Mouse (Mus musculus) regulatory T cell (primary cell): ENCODE results near the gene Sri.
"Not testable (repeated sequence)": the region's sequence is repeated elsewhere in the genome, so short reads cannot be mapped to it uniquely, and the experiment has no call there.

ENCODE experiments used
- in situ Hi-C: fragments of 300-600 bp; cut with MboI, MseI; formaldehyde crosslinking; loops from one replicate; pipeline ENCODE4 v1.15.1; 2025; ENCODE audit warnings: high pct_unique_total_duplicates

The Sri gene

GRCm38 (mm10) chr5:8045855-8046254 lies at the start of gene Sri:
Gene Sri, plus strand, starts transcription at chr5:8046078.
- in situ Hi-C loops: no loop called here

GRCm38 (mm10) chr5:7996401-7997044 lies 49.4 kb upstream of the Sri start:
- in situ Hi-C loops: no loop called here

GRCm38 (mm10) chr5:7997086-7997485 lies 48.8 kb upstream of the Sri start:
- in situ Hi-C loops: no loop called here

GRCm38 (mm10) chr5:8000466-8000865 lies 45.4 kb upstream of the Sri start:
- in situ Hi-C loops: no loop called here

GRCm38 (mm10) chr5:8002827-8003226 lies 43.1 kb upstream of the Sri start:
- in situ Hi-C loops: no loop called here

- in situ Hi-C loops: no loop called here
These were observed 32.6 kb upstream of the Sri start for GRCm38 (mm10) chr5:8013276-8013675.

GRCm38 (mm10) chr5:8034596-8034995 lies 11.3 kb upstream of the Sri start:
- in situ Hi-C loops: not testable (repeated sequence)

GRCm38 (mm10) chr5:8053827-8054226 lies 7.9 kb downstream of the Sri start:
- in situ Hi-C loops: loop anchor here (10.0 to 25.0 kb wide), 2 partner anchors 361 to 1108 kb away; partner anchors contain the start of gene Dmtf1

- in situ Hi-C loops: loop anchor here (10.0 to 25.0 kb wide), 2 partner anchors 359 to 1107 kb away; partner anchors contain the start of gene Dmtf1
These were observed 9.8 kb downstream of the Sri start for GRCm38 (mm10) chr5:8055721-8056129.

- in situ Hi-C loops: loop anchor here (10.0 to 25.0 kb wide), 2 partner anchors 358 to 1106 kb away; partner anchors contain the start of gene Dmtf1
These were observed 10.5 kb downstream of the Sri start for GRCm38 (mm10) chr5:8056141-8057017.

- in situ Hi-C loops: loop anchor here (10.0 to 25.0 kb wide), 2 partner anchors 358 to 1105 kb away; partner anchors contain the start of gene Dmtf1
These were observed 11.1 kb downstream of the Sri start for GRCm38 (mm10) chr5:8057018-8057323.

- in situ Hi-C loops: loop anchor here (10.0 to 25.0 kb wide), 2 partner anchors 357 to 1104 kb away; partner anchors contain the start of gene Dmtf1
These were observed 12.2 kb downstream of the Sri start for GRCm38 (mm10) chr5:8058056-8058455.

GRCm38 (mm10) chr5:8062469-8062868 lies 16.6 kb downstream of the Sri start:
- in situ Hi-C loops: loop anchor here (25.0 kb wide), 1 partner anchor 1100 kb away; the partner anchor contains the start of gene Dmtf1

- in situ Hi-C loops: loop anchor here (25.0 kb wide), 1 partner anchor 1099 kb away; the partner anchor contains the start of gene Dmtf1
These were observed 17.3 kb downstream of the Sri start for GRCm38 (mm10) chr5:8063207-8063606.

GRCm38 (mm10) chr5:8073406-8073805 lies 27.5 kb downstream of the Sri start:
- in situ Hi-C loops: loop anchor here (25.0 kb wide), 1 partner anchor 1089 kb away; the partner anchor contains the start of gene Dmtf1

GRCm38 (mm10) chr5:8073901-8074561 lies 28.2 kb downstream of the Sri start:
- in situ Hi-C loops: loop anchor here (25.0 kb wide), 1 partner anchor 1088 kb away; the partner anchor contains the start of gene Dmtf1

- in situ Hi-C loops: no loop called here
These were observed 31.6 kb downstream of the Sri start for GRCm38 (mm10) chr5:8077481-8077880.

GRCm38 (mm10) chr5:8082800-8083509 lies 37.1 kb downstream of the Sri start:
- in situ Hi-C loops: no loop called here

GRCm38 (mm10) chr5:8085661-8086060 lies 39.8 kb downstream of the Sri start:
- in situ Hi-C loops: no loop called here

GRCm38 (mm10) chr5:8088147-8088546 lies 42.3 kb downstream of the Sri start:
- in situ Hi-C loops: no loop called here

GRCm38 (mm10) chr5:8094921-8095320 lies 49.0 kb downstream of the Sri start:
- in situ Hi-C loops: no loop called here
